Mouse (Mus musculus): ENCODE measurements around the gene Dgke.

GRCm38 (mm10) chr11:88994492-88994891 lies 72.2 kb downstream of the Dgke start:
- no peak for TF ChIP-seq CTCF (IDR thresholded peaks at IDR 0.05; ENCODE audit: low read depth, low read length)
- TF ChIP-seq POLR2AphosphoS5 (IDR thresholded peaks at IDR 0.05; ENCODE audit: insufficient replicate concordance, low read depth, low read length) = no peak
- no peak for TF ChIP-seq GATA1 (IDR thresholded peaks at IDR 0.05; ENCODE audit: borderline replicate concordance, low read length)

Measured in G1E (cell line).